Mouse (Mus musculus): ENCODE measurements around the gene Ptpre. TPM values are rescaled to one million over a fixed set of nuclear protein-coding genes. Genes with fewer than 3 reads are reported as not detected.

Ptpre gene
- polyA plus RNA-seq (2012; rRNA removed): 2.5 and 3.4 TPM in 2 replicates

DNA sequence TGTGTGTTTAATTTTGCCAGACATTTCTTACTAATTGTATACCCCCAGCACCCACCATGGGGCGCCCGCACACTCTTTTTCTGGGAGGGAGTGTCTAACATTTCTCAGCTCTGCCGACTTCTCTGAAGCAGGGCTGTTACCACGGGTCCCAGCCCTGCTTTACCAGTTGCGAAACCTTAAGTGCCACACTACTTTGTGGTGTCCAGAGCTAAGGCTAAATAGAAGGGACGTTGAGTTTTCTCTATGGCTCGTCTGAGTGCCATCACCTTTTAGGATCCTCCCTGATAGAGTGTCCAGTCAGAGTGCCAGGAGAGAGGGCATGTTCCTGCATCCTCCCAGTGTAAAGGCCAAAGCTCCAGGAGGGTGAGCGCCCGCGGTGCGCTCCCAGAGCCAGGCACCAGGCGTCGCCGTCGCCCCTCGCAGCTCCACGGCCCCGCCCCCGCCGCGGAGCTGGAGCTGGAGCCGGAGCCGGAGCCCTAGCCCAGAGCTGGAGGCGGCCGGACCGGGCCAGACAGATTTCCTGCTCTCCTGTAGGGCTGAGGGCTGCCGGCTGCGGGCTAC, at the start of gene Ptpre:
Ptpre (plus strand) TSS at position 141 of the 561 bp plus-strand sequence.

DNA sequence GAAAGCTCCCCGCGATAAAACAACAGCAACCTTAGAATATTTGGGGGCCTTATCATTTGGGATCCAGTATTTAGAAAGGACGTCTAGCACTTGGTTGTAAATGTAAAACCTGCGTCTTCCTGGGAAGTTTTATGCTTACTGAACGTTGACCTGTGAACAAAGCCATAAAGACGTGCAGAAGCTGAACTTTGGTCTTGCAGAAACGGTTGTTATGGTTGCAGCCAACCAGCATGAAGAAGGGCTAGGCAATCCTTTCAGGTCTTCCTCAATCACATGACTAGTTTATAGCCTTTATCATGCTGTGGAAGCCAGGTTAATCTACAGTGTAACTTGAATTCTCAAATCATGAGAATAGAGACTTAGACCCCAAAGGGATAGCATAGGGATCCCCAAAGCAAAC, 8.8 kb upstream of the Ptpre start, which contains the start of gene Clrn3:
Clrn3 (minus strand) TSS at position 140 of the 400 bp plus-strand sequence.

DNA sequence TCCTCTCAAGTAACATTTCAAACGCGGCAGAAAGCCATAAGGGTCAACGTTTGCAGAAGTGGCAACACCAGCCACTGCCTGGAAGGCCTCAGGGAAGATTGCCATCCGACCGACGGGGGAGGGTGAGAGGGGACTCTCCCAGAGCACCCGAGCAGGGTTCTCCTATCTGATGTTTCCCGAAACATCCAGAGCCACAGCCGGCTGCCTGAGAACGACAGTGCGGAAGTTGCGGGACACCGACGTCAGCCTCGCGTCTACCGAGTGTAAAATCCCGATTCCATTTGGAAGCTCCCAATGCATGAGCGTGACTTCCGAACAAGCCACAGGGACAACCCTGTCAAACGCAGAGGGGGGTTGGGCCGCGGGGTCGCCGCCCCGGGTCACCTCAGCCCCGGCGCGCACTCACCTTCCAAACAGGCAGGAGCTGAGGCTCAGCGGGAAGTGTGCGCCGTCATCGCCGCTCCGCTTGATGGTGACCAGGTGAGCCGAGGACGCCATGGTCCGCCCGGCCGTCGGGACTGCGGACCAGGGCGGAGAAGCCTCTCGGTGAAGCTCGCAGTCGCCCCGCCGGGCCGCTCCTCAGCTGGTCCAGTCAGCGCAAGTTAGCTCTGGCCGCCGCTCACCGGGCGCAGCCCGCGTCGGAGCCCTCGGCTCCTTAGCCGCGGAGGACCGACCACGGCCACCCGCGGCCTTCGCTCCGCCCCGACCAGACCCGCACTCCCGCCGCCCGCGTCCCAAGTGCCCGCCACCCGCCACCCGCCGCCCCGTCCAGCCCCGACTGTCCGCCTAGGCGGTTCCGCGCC, 178.6 kb downstream of the Ptpre start, which contains the start of gene Mki67:
Mki67 (minus strand) TSS at position 720 of the 803 bp plus-strand sequence.

Other genes with a start within 250 kb of the Ptpre start
- gene Foxi2, start 127.2 kb upstream of the Ptpre start, polyA plus RNA-seq (2012; rRNA removed): not detected in 2 replicates
- 0.04 TPM in 1 of 2 replicates, not detected in the other for gene Clrn3, start 8.8 kb upstream of the Ptpre start, polyA plus RNA-seq (2012; rRNA removed)
- 40.7 and 42.5 TPM in 2 replicates for gene Mki67, start 178.9 kb downstream of the Ptpre start, polyA plus RNA-seq (2012; rRNA removed)